Mouse (Mus musculus) testis, postnatal 14 days (tissue): ENCODE data around the gene Tpr.

Source experiments
- DNase-seq: peaks from one replicate; pipeline ENCODE4 v3.0.0; 2021; ENCODE audit warnings: low spot score

Gene Tpr

DNA sequence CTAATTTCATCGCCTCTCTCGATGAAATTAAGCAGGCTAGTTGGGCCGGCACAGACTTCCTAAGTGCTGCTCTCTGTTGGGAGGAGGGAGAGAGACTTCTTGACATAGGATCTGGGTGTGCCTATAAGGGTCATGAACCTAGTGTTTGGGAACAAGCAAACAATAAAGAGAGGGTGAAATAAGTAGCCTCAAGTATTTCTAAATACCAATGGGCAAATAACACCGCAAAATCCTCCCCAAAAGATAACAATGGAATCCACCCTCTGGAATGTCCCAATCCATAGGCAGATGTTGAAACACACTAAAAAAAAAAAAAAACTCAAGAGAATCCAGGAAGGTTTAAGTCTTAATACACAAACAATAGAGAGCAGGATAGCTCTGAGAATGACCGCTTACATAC is 70.4 kb downstream of the Tpr start:
- no peak for DNase-seq

GRCm38 (mm10) chr1:150463691-150464090 is 71.1 kb downstream of the Tpr start:
- DNase-seq, result no peak

DNA sequence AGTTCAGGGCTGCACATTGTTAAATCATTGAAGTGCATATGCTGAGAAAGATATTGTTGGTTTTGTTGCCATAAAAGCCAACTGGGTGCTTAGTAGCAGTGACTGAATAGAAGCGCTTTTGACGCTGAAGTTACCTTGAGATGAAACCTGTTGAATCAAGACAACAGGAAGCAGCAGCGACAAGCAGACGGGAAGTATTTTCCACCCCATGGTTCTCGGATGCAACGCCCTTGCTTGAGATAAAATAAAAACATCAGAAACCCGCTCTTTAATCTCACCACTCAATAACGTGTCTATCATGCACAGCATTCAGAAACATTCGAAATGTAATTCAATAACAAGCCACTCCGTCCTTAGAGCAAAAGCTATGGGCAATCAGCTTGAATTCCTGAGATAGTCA is 72.7 kb downstream of the Tpr start:
- DNase-seq, result no peak

DNA sequence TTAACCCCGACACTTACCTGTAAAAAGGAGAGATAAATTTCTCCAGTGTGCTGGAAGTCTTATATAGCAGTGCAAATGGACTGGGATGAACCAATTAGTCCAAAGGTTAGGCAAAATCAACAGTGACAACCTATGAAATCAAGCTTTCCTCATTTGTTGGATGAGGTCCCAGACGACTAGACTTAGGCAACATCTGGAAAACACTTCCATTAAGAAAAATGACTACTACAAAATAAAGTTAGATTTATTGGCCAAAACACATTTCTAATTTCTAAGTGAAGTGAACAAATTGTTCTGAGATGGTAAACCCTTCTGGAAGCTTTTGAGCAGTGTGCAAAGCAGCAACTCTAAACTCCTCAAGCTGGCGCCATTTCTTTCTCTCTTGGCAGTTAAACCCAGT is 73.5 kb downstream of the Tpr start, which contains the start of gene Prg4:
Gene Prg4, minus strand, starts transcription at position 34 of the 400 bp plus-strand sequence.
- DNase-seq, result no peak

- no peak for DNase-seq
These were observed 77.4 kb downstream of the Tpr start for GRCm38 (mm10) chr1:150469992-150470391.

DNA sequence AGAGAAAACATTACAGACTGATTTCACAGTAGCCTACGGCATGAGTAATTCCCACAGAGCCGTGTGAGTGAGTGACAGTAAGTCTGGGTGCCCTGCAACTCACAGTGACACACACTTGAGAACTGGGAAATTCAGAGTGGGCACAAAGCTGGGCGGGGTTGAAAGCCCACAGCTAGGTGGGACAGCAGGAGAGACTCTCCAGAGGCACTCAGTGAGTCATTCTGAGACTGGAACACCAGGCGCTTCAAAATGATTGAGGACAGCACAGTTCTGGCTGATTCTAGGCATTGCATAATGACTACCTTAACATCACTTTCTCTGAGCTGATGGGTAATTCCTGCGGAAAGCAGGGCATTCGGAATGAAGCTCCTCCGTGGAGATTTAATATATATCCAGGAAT is 79.9 kb downstream of the Tpr start:
- DNase-seq, result no peak

- DNase-seq, result no peak
These were observed 88.0 kb downstream of the Tpr start for GRCm38 (mm10) chr1:150480674-150481073.

- no peak for DNase-seq
These were observed 96.5 kb downstream of the Tpr start for GRCm38 (mm10) chr1:150489148-150489547.

GRCm38 (mm10) chr1:150496626-150497302 is 104.1 kb downstream of the Tpr start:
- no peak for DNase-seq

DNA sequence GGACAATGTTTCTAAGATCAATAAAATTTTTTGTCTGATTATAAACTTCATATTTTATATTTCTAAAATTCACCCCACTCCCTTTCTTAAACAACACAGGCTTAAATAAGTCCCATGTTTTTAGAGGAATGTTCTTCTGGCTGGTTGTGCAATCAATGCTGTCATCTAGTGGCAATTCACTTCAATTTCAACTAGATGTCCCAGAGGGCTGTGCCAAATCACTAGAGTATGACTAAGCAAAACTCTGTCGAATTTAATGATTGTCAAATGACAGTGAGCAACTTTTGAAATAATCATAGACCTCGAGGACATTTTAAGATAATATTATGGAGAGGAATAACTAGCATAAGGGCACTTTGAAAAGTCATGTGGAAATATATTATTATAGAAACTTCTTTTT is 105.1 kb downstream of the Tpr start:
- DNase-seq, result no peak

GRCm38 (mm10) chr1:150498177-150498576 is 105.5 kb downstream of the Tpr start:
- no peak for DNase-seq
